Mouse (Mus musculus): ENCODE results near the gene Abhd17a. TPM values are rescaled to one million over a fixed set of nuclear protein-coding genes. Genes with fewer than 3 reads are reported as not detected.

Gene Abhd17a
- polyA plus RNA-seq, 1 experiment from 2014 or later: 50.8 TPM

GRCm38 (mm10) chr10:80543873-80544272 lies 46.3 kb downstream of the Abhd17a start:
- no peak overlapping the region for H3K9ac ChIP-seq
- H3K27ac ChIP-seq (replicated peaks): no peak overlapping the region
- H3K4me2 ChIP-seq: no peak overlapping the region
- peaks cover 56% of the 10 kb centered on the region for H3K4me1 ChIP-seq (replicated peaks)
- 88% methylated on average over 14 of the region's 14 CpGs for WGBS (ENCODE audit: insufficient replicate concordance)
- H3K27me3 ChIP-seq: no peaks in the 10 kb centered on the region
- no peaks in the 10 kb centered on the region for H3K9me3 ChIP-seq (replicated peaks)
- H3K36me3 ChIP-seq (replicated peaks): peaks cover 79% of the 10 kb centered on the region
- H3K4me3 ChIP-seq (replicated peaks): no peak overlapping the region
- ATAC-seq (ENCODE audit: insufficient read depth): no peak

DNA sequence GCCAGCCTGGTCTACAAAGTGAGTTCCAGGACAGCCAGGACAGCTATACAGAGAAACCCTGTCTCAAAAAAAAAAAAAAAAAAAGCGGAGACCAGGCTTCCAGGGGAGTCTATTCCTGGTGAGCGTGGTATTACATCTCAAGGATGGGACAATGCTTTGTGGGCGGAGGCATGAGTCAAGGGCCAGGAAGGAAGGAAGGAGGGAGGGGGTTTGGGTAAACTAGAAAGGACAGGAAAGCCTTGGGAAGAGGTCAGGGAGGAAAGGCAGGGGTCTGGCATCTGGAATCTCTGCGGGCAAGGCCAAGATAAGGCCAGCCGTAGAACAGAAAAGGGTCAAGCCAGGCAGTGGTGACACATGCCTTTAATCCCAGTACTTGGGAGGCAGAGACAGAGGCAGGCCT lies 50.6 kb downstream of the Abhd17a start:
- Histone ChIP-seq H3K27me3 (peaks cover 22% of the 10 kb centered on the region), H3K4me1 (replicated peaks) (peaks cover 62% of the 10 kb centered on the region), H3K4me3 (replicated peaks) (0 out of 2 replicates have a peak overlapping the region, but pooled peaks have one; percentile 17), H3K4me2 (peak overlapping the region; percentile 87), H3K9me3 (replicated peaks) (no peaks in the 10 kb centered on the region), H3K9ac (no peak overlapping the region), H3K27ac (replicated peaks) (peak overlapping the region; percentile 62), H3K36me3 (replicated peaks) (peaks cover 35% of the 10 kb centered on the region)
- no peak for ATAC-seq (ENCODE audit: insufficient read depth)
- 22% methylated on average over 5 of the region's 5 CpGs for WGBS (ENCODE audit: insufficient replicate concordance)

- H3K36me3 ChIP-seq (replicated peaks): peaks cover 29% of the 10 kb centered on the region
Measured at GRCm38 (mm10) chr10:80538710-80539394, 51.3 kb downstream of the Abhd17a start, which contains the start of gene Atp8b3. Atp8b3 (minus strand) TSS chr10:80539124.

GRCm38 (mm10) chr10:80538180-80538579 lies 52.0 kb downstream of the Abhd17a start:
- Histone ChIP-seq H3K4me2 (no peak overlapping the region; the same call in 1 of the 2 replicates), H3K4me1 (replicated peaks) (peaks cover 72% of the 10 kb centered on the region), H3K9me3 (replicated peaks) (no peaks in the 10 kb centered on the region)

More at GRCm38 (mm10) chr10:80538710-80539394, 51.3 kb downstream of the Abhd17a start, which contains the start of gene Atp8b3:
- Histone ChIP-seq H3K9ac (peak within 1 kb of the TSS; percentile 60), H3K4me1 (replicated peaks) (peaks cover 66% of the 10 kb centered on the region), H3K4me3 (replicated peaks) (peak within 1 kb of the TSS; percentile 55), H3K4me2 (peak within 1 kb of the TSS; percentile 87), H3K27ac (replicated peaks) (peak within 1 kb of the TSS; percentile 84), H3K9me3 (replicated peaks) (no peaks in the 10 kb centered on the region), H3K27me3 (peaks cover 22% of the 10 kb centered on the region)
- WGBS (ENCODE audit: insufficient replicate concordance): 1% methylated on average over 30 of the region's 30 CpGs
- peak; percentile 95 for ATAC-seq (ENCODE audit: insufficient read depth)

DNA sequence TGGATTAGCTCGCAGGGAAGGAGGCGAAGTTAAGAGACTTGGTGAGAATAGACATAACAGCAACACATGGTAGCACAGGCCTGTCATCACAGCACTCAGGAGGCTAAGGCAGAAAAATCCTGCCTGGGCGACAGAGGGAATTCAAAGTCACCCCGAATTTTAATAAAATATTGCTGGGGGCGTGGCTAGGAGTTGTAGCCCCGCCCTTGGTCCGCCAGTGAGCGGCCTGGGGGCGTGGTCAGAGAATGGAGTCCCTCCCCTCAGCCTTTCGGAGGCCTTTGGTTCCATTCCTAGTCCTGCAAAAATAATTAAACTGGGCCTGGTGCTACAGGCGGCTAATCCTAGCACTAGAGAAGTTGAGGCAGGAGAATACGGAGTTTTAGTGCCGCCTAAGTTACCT lies 54.4 kb downstream of the Abhd17a start:
- WGBS (ENCODE audit: insufficient replicate concordance): 11% methylated on average over 13 of the region's 13 CpGs
- Histone ChIP-seq H3K9me3 (replicated peaks) (no peaks in the 10 kb centered on the region), H3K4me1 (replicated peaks) (peaks cover 77% of the 10 kb centered on the region), H3K36me3 (replicated peaks) (no peaks in the 10 kb centered on the region), H3K27me3 (peaks cover 24% of the 10 kb centered on the region), H3K27ac (replicated peaks) (peak overlapping the region; percentile 90), H3K9ac (peak overlapping the region; percentile 49), H3K4me3 (replicated peaks) (peak overlapping the region; percentile 58), H3K4me2 (peak overlapping the region; percentile 91)
- ATAC-seq (ENCODE audit: insufficient read depth): no peak

More at GRCm38 (mm10) chr10:80538180-80538579, 52.0 kb downstream of the Abhd17a start:
- Histone ChIP-seq H3K36me3 (replicated peaks) (peaks cover 22% of the 10 kb centered on the region), H3K9ac (no peak overlapping the region), H3K4me3 (replicated peaks) (no peak overlapping the region; the same call in 1 of the 2 replicates), H3K27me3 (peaks cover 22% of the 10 kb centered on the region), H3K27ac (replicated peaks) (peak overlapping the region; percentile 84; the same call in 1 of the 2 replicates)
- WGBS (ENCODE audit: insufficient replicate concordance): 56% methylated on average over 5 of the region's 5 CpGs
- ATAC-seq (ENCODE audit: insufficient read depth): no peak

DNA sequence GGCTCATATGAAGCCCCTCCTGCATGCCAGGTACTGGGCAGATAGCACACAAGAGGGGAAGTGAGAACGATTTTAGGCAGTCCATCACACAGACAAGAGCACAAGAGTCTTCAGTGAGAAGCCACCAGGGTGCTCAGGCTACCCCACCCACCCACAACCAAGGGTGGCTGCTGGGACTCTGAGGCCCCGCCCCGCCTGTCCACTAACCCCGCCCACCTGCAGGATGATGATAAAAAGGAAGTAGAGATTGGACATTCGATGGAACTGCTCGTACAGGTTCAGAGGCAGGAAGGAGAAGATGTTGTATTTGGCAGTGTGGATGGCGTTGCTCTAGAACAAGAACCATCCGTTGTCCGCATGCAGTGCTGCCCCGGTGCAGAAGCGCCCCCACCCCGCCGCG lies 55.1 kb downstream of the Abhd17a start:
- peak; percentile 32 for ATAC-seq (ENCODE audit: insufficient read depth)
- Histone ChIP-seq H3K36me3 (replicated peaks) (no peaks in the 10 kb centered on the region), H3K9me3 (replicated peaks) (no peaks in the 10 kb centered on the region), H3K4me1 (replicated peaks) (peaks cover 71% of the 10 kb centered on the region), H3K4me2 (peak overlapping the region; percentile 91), H3K4me3 (replicated peaks) (peak overlapping the region; percentile 58), H3K27ac (replicated peaks) (peak overlapping the region; percentile 90), H3K9ac (peak overlapping the region; percentile 49), H3K27me3 (peaks cover 30% of the 10 kb centered on the region)
- 4% methylated on average over 14 of the region's 14 CpGs for WGBS (ENCODE audit: insufficient replicate concordance)

- ATAC-seq (ENCODE audit: insufficient read depth): peak; percentile 76
- WGBS (ENCODE audit: insufficient replicate concordance): 4% methylated on average over 7 of the region's 7 CpGs
- H3K9ac ChIP-seq: peak overlapping the region; percentile 32; the same call in 1 of the 2 replicates
- H3K4me2 ChIP-seq: peak overlapping the region; percentile 91
- H3K4me1 ChIP-seq (replicated peaks): peaks cover 58% of the 10 kb centered on the region
- H3K27ac ChIP-seq (replicated peaks): peak overlapping the region; percentile 90
- no peak overlapping the region for H3K4me3 ChIP-seq (replicated peaks)
- peaks cover 44% of the 10 kb centered on the region for H3K27me3 ChIP-seq
- no peaks in the 10 kb centered on the region for H3K9me3 ChIP-seq (replicated peaks)
- H3K36me3 ChIP-seq (replicated peaks): no peaks in the 10 kb centered on the region
Measured at GRCm38 (mm10) chr10:80533704-80534103, 56.4 kb downstream of the Abhd17a start.

Small RNA genes within 50 kb of the gene (microRNA-seq; reads per million reads assigned to microRNA genes)
- 1.0 reads per million for gene Mir6912

Other genes with a start within 250 kb of the Abhd17a start
- gene Adamtsl5, start 241.9 kb downstream of the Abhd17a start, polyA plus RNA-seq (2015; fragmentation: Nextera tagmentation; extraction: Ambion mirVana): 2.2 and 2.3 TPM in 2 replicates
- gene Plk5, start 233.9 kb downstream of the Abhd17a start, polyA plus RNA-seq (2015; fragmentation: Nextera tagmentation; extraction: Ambion mirVana): 0.03 and 0.06 TPM in 2 replicates
- 0.78 and 0.92 TPM in 2 replicates for gene Mex3d, start 202.7 kb downstream of the Abhd17a start, polyA plus RNA-seq (2015; fragmentation: Nextera tagmentation; extraction: Ambion mirVana)
- 63.2 and 74.5 TPM in 2 replicates for gene Mbd3, start 190.8 kb downstream of the Abhd17a start, polyA plus RNA-seq (2015; fragmentation: Nextera tagmentation; extraction: Ambion mirVana)
- gene Uqcr11, start 183.5 kb downstream of the Abhd17a start, polyA plus RNA-seq (2015; fragmentation: Nextera tagmentation; extraction: Ambion mirVana): 526 and 581 TPM in 2 replicates
- 52.8 and 59.5 TPM in 2 replicates for gene Tcf3, start 156.7 kb downstream of the Abhd17a start, polyA plus RNA-seq (2015; fragmentation: Nextera tagmentation; extraction: Ambion mirVana)
- gene Onecut3, start 95.5 kb downstream of the Abhd17a start, polyA plus RNA-seq (2015; fragmentation: Nextera tagmentation; extraction: Ambion mirVana): not detected in 2 replicates
- gene Atp8b3, start 51.2 kb downstream of the Abhd17a start, polyA plus RNA-seq (2015; fragmentation: Nextera tagmentation; extraction: Ambion mirVana): 0.02 TPM in 1 of 2 replicates, not detected in the other
- gene Rexo1, start 28.8 kb downstream of the Abhd17a start, polyA plus RNA-seq (2015; fragmentation: Nextera tagmentation; extraction: Ambion mirVana): 12.8 and 15.6 TPM in 2 replicates
- gene Klf16, start 13.0 kb downstream of the Abhd17a start, polyA plus RNA-seq (2015; fragmentation: Nextera tagmentation; extraction: Ambion mirVana): 11.7 and 12.1 TPM in 2 replicates
- 41.9 and 45.3 TPM in 2 replicates for gene Scamp4, start 12.5 kb upstream of the Abhd17a start, polyA plus RNA-seq (2015; fragmentation: Nextera tagmentation; extraction: Ambion mirVana)
- gene Adat3, start 12.5 kb upstream of the Abhd17a start, polyA plus RNA-seq (2015; fragmentation: Nextera tagmentation; extraction: Ambion mirVana): 4.8 and 5.8 TPM in 2 replicates
- gene Gm49322, start 15.7 kb upstream of the Abhd17a start, polyA plus RNA-seq (2015; fragmentation: Nextera tagmentation; extraction: Ambion mirVana): 1.5 TPM in 2 replicates
- 49.7 and 60.4 TPM in 2 replicates for gene Csnk1g2, start 32.5 kb upstream of the Abhd17a start, polyA plus RNA-seq (2015; fragmentation: Nextera tagmentation; extraction: Ambion mirVana)
- 14.4 and 15.9 TPM in 2 replicates for gene Btbd2, start 66.7 kb upstream of the Abhd17a start, polyA plus RNA-seq (2015; fragmentation: Nextera tagmentation; extraction: Ambion mirVana)
- 74.9 and 84.6 TPM in 2 replicates for gene Mknk2, start 87.8 kb upstream of the Abhd17a start, polyA plus RNA-seq (2015; fragmentation: Nextera tagmentation; extraction: Ambion mirVana)
- 28.0 and 31.6 TPM in 2 replicates for gene Mob3a, start 111.6 kb upstream of the Abhd17a start, polyA plus RNA-seq (2015; fragmentation: Nextera tagmentation; extraction: Ambion mirVana)
- 7.1 and 8.1 TPM in 2 replicates for gene Izumo4, start 111.8 kb upstream of the Abhd17a start, polyA plus RNA-seq (2015; fragmentation: Nextera tagmentation; extraction: Ambion mirVana)
- 20.2 and 21.8 TPM in 2 replicates for gene Ap3d1, start 151.9 kb upstream of the Abhd17a start, polyA plus RNA-seq (2015; fragmentation: Nextera tagmentation; extraction: Ambion mirVana)
- 8.1 and 9.3 TPM in 2 replicates for gene Dot1l, start 164.9 kb upstream of the Abhd17a start, polyA plus RNA-seq (2015; fragmentation: Nextera tagmentation; extraction: Ambion mirVana)
- gene Sf3a2, start 207.9 kb upstream of the Abhd17a start, polyA plus RNA-seq (2015; fragmentation: Nextera tagmentation; extraction: Ambion mirVana): 31.3 and 32.8 TPM in 2 replicates
- 73.6 and 83.0 TPM in 2 replicates for gene Plekhj1, start 208.3 kb upstream of the Abhd17a start, polyA plus RNA-seq (2015; fragmentation: Nextera tagmentation; extraction: Ambion mirVana)
- 0.10 and 0.12 TPM in 2 replicates for gene Amh, start 214.9 kb upstream of the Abhd17a start, polyA plus RNA-seq (2015; fragmentation: Nextera tagmentation; extraction: Ambion mirVana)
- 0.97 and 1.3 TPM in 2 replicates for gene Jsrp1, start 223.2 kb upstream of the Abhd17a start, polyA plus RNA-seq (2015; fragmentation: Nextera tagmentation; extraction: Ambion mirVana)
- gene Oaz1, start 236.3 kb upstream of the Abhd17a start, polyA plus RNA-seq (2015; fragmentation: Nextera tagmentation; extraction: Ambion mirVana): 1,470 and 1,719 TPM in 2 replicates